Mouse (Mus musculus): Measurements from ENCODE around the gene Zmiz1. TPM values are rescaled to one million over a fixed set of nuclear protein-coding genes. Genes with fewer than 3 reads are reported as not detected.

Zmiz1 gene
- total RNA-seq, 1 experiment from 2014 or later: 153 TPM

GRCm38 (mm10) chr14:25645717-25646116, 186.7 kb downstream of the Zmiz1 start:
- DNase-seq: no peak

- peak; percentile 49 for DNase-seq
Observed at GRCm38 (mm10) chr14:25646161-25646621, 187.2 kb downstream of the Zmiz1 start.

- DNase-seq: no peak
Observed at GRCm38 (mm10) chr14:25651131-25651530, 192.1 kb downstream of the Zmiz1 start.

- DNase-seq: no peak
Observed at GRCm38 (mm10) chr14:25651905-25652304, 192.9 kb downstream of the Zmiz1 start.

- DNase-seq: no peak
Observed at GRCm38 (mm10) chr14:25654401-25655197, 195.6 kb downstream of the Zmiz1 start.

- DNase-seq: no peak
Observed at GRCm38 (mm10) chr14:25660661-25661060, 201.7 kb downstream of the Zmiz1 start.

GRCm38 (mm10) chr14:25661185-25661920, 202.4 kb downstream of the Zmiz1 start:
- DNase-seq: no peak

GRCm38 (mm10) chr14:25663649-25664309, 204.8 kb downstream of the Zmiz1 start:
- no peak for DNase-seq

GRCm38 (mm10) chr14:25664310-25664695, 205.3 kb downstream of the Zmiz1 start:
- DNase-seq: no peak

GRCm38 (mm10) chr14:25665314-25665970, 206.5 kb downstream of the Zmiz1 start:
- DNase-seq: no peak

GRCm38 (mm10) chr14:25666668-25667376, 207.8 kb downstream of the Zmiz1 start:
- no peak for DNase-seq

- no peak for DNase-seq
Observed at GRCm38 (mm10) chr14:25667587-25667986, 208.6 kb downstream of the Zmiz1 start.

- no peak for DNase-seq
Observed at GRCm38 (mm10) chr14:25679625-25680024, 220.6 kb downstream of the Zmiz1 start.

GRCm38 (mm10) chr14:25682020-25682419, 223.0 kb downstream of the Zmiz1 start:
- DNase-seq: no peak

GRCm38 (mm10) chr14:25686216-25686945, 227.4 kb downstream of the Zmiz1 start:
- DNase-seq: no peak

GRCm38 (mm10) chr14:25686983-25687901, 228.3 kb downstream of the Zmiz1 start:
- DNase-seq: no peak

- no peak for DNase-seq
Observed at GRCm38 (mm10) chr14:25693271-25693887, 234.4 kb downstream of the Zmiz1 start.

GRCm38 (mm10) chr14:25693888-25694568, 235.0 kb downstream of the Zmiz1 start, which contains the start of gene Ppif:
Ppif (plus strand) TSS chr14:25694154.
- DNase-seq: peak; percentile 98

- no peak for DNase-seq
Observed at GRCm38 (mm10) chr14:25694569-25694897, 235.5 kb downstream of the Zmiz1 start.

Data from adrenal gland, postnatal 25 days (tissue).